Mouse (Mus musculus) neural tube, embryonic 11.5 days (tissue): ENCODE data around the gene Pdk4. TPM values are rescaled to one million over a fixed set of nuclear protein-coding genes. Genes with fewer than 3 reads are reported as not detected.

Source experiments
- ATAC-seq: fragments of 200-750 bp; cut with Nextera tagmentation; 2 replicates; pipeline ENCODE4 v1.8.0; 2017; ENCODE audit warnings: moderate number of reproducible peaks, mild to moderate bottlenecking, moderate TSS enrichment, moderate library complexity; ENCODE audit not compliant: insufficient read depth, low FRiP score, low TSS enrichment
- DNase-seq: peaks from one replicate; pipeline ENCODE4 v3.0.0-alpha.2; 2015; ENCODE audit warnings: low spot score
- H3K27ac ChIP-seq: fragments of 300-500 bp; sonication (generic); 2 replicates; pipeline ENCODE4 v1.5.1; 2014; ENCODE audit warnings: low read depth, mild to moderate bottlenecking, low read length
- H3K27me3 ChIP-seq: fragments of 300-500 bp; sonication (generic); 2 replicates; pipeline ENCODE4 v1.6.1; 2014; ENCODE audit warnings: mild to moderate bottlenecking, low read length, mixed read lengths; ENCODE audit not compliant: control insufficient read depth, insufficient read depth
- H3K36me3 ChIP-seq: fragments of 300-500 bp; sonication (generic); 2 replicates; pipeline ENCODE4 v1.6.1; 2014; ENCODE audit warnings: mild to moderate bottlenecking, low read length, moderate library complexity, mixed read lengths; ENCODE audit not compliant: control insufficient read depth, insufficient read depth
- H3K4me1 ChIP-seq: fragments of 300-500 bp; sonication (generic); 2 replicates; pipeline ENCODE4 v1.6.1; 2014; ENCODE audit warnings: low read length, mixed read lengths; ENCODE audit not compliant: control insufficient read depth, insufficient read depth
- H3K4me2 ChIP-seq: fragments of 300-500 bp; sonication (generic); 2 replicates; pipeline ENCODE4 v1.6.1; 2014; ENCODE audit warnings: low read depth, mild to moderate bottlenecking, moderate library complexity
- H3K4me3 ChIP-seq: fragments of 300-500 bp; sonication (generic); 2 replicates; pipeline ENCODE4 v1.5.1; 2014; ENCODE audit warnings: low read depth, low read length
- H3K9ac ChIP-seq: fragments of 300-500 bp; sonication (generic); 2 replicates; pipeline ENCODE4 v1.6.1; 2014; ENCODE audit warnings: mild to moderate bottlenecking, low read length
- H3K9me3 ChIP-seq: fragments of 300-500 bp; sonication (generic); 2 replicates; pipeline ENCODE4 v1.6.1; 2016; ENCODE audit warnings: low read length; ENCODE audit not compliant: control insufficient read depth
- WGBS: fragments of 180-500 bp; shearing (Covaris S2); extraction: QIAGEN DNeasy Blood & Tissue Kit; methylation state at CpG from one replicate; pipeline ENCODE4 v1.1.7; 2014; 5-methylcytosine and 5-hydroxymethylcytosine counted together
- polyA plus RNA-seq: library from polyadenylated mRNA; unstranded; fragments of >200 nt; fragmentation: Nextera tagmentation; extraction: Ambion mirVana; gene quantifications from 2 replicates; pipeline ENCODE4 v1.2.1, GENCODE M21; 2014

The Pdk4 gene
- polyA plus RNA-seq = 0.62 and 1.3 TPM in 2 replicates

DNA sequence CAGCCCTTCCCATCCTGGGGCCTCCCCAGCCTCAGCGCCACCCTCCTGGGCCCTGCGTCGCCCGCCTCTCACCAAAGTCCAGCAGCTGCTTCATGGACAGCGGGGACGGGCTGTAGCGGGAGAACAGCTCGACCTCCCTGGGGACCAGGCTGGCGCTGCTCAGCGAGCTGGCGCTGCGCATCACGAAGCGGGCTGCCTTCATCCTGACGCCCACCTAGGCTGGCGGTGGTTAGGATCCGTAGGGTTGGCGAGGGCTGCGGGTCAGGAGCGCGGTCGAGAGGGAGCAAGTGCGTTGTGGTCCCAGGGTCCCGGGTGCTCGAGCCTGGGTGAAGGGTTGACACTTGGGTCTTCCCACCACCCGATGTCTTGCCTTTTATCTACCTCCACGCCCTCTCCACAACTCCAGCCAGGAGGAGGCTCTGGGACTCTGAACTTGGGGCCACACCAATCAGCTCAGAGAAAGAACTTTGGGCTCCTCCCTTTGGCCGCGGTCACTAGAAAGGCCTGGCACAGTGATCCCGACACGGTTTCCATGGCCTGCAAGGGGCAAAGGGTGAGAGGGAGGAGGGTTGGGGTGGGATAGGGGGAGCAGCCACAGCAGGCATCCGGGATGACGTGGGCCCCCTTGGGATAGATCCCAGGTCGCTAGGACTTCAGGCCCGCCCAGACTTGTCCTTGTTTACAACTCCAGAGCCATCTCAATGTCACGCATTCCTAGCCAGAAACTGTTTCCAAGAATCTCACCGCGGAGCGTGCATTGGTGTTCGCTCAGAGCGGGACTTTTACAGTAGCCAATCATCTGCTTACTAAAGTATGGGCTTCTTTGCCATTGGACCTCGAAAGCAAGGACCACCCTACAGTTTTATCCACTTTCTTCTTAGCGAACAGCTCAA, at the start of gene Pdk4:
Gene Pdk4 (minus strand): TSS at position 349 of the 893 bp plus-strand sequence.
- 2% methylated on average over 43 of the region's 43 CpGs for WGBS
- ATAC-seq (peak; percentile 84), DNase-seq (peak; percentile 65)
- Histone ChIP-seq H3K4me2 (peak within 1 kb of the TSS; percentile 87), H3K27ac (no peak within 1 kb of the TSS), H3K4me3 (peak within 1 kb of the TSS; percentile 38), H3K27me3 (0 out of 2 replicates have a peak, but pooled peaks cover 2% of the 10 kb centered on the region), H3K4me1 (peaks cover 3% of the 10 kb centered on the region; the same call in 1 of the 2 replicates), H3K9me3 (no peaks in the 10 kb centered on the region), H3K9ac (peak within 1 kb of the TSS; percentile 31), H3K36me3 (no peaks in the 10 kb centered on the region)

DNA sequence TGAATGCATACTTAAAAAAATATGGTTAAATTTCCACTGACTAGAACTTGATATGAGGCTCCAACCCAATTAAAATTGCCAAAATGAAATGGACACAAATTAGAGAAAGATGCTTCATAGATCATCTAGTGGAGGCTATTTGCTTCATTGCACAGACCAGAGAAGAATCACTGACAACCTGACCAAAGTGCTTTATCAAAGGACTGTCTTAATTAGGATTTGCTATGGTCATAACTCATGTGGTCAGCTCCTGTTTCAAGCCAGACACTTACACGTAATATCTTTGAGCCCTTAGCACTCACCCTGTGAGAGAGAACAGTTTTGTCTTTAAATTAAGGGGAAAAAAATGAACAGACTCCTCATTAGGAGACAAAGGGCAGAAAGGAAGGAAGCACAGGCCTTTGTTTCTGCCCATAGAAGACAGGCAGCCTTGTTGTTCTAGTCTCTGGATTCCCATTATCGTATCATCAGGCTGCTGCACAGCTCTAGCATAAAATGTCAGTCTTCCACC, 41.8 kb upstream of the Pdk4 start:
- Histone ChIP-seq H3K27ac (no peak overlapping the region), H3K4me2 (no peak overlapping the region), H3K9ac (no peak overlapping the region), H3K9me3 (no peaks in the 10 kb centered on the region), H3K27me3 (no peaks in the 10 kb centered on the region), H3K4me3 (no peak overlapping the region), H3K36me3 (no peaks in the 10 kb centered on the region), H3K4me1 (no peaks in the 10 kb centered on the region)
- no peak for DNase-seq
- no peak for ATAC-seq
- 44% methylated on average over 2 of the region's 2 CpGs for WGBS

DNA sequence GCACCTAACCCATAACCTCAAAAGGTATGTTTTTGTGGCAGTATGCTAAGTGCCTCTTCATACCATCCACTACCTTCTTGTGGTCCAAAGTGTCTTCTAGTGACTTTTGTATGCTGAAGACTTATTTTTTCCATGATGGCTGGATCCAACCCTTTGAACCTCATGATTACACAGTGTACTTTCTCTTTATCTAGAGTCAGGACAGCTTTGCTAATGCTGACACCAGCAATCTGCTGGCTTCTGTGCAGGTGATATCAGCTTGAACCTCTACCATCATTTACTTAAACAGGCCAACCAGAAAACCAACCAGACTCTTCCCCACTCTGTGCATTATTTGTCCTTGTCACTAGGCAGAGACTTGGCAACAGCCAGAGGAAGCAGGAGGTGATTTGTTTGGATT, 39.6 kb upstream of the Pdk4 start:
- no peaks in the 10 kb centered on the region for H3K9me3 ChIP-seq
- H3K4me2 ChIP-seq = no peak overlapping the region
- no peaks in the 10 kb centered on the region for H3K36me3 ChIP-seq
- ATAC-seq = no peak
- no peaks in the 10 kb centered on the region for H3K4me1 ChIP-seq
- H3K27ac ChIP-seq = no peak overlapping the region
- no peaks in the 10 kb centered on the region for H3K27me3 ChIP-seq
- no peak overlapping the region for H3K9ac ChIP-seq
- DNase-seq = no peak
- no peak overlapping the region for H3K4me3 ChIP-seq

DNA sequence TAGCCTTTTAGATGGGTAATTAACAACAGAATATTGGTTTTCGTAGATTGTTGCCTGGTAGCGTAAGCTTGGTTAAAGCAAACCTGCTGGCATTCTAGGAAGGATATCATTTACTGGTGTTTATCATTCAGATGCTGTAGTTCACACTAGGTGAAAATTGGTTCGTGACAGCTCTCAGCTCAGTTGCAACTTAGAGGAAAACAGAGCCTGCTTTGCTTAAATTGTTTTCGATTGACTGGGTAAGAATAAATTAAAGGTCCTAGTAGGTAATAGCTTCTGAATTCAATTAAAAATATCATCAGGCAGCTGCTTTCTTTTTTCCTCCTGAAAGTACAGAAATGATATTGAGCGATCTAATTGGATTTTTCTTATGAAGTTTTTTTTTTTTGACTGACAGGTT, 21.0 kb upstream of the Pdk4 start:
- Histone ChIP-seq H3K9me3 (no peaks in the 10 kb centered on the region), H3K27ac (no peak overlapping the region), H3K9ac (no peak overlapping the region), H3K36me3 (no peaks in the 10 kb centered on the region), H3K4me2 (no peak overlapping the region), H3K27me3 (no peaks in the 10 kb centered on the region), H3K4me3 (no peak overlapping the region), H3K4me1 (no peaks in the 10 kb centered on the region)
- 83% methylated on average over 5 of the region's 5 CpGs for WGBS
- DNase-seq (no peak), ATAC-seq (no peak)

DNA sequence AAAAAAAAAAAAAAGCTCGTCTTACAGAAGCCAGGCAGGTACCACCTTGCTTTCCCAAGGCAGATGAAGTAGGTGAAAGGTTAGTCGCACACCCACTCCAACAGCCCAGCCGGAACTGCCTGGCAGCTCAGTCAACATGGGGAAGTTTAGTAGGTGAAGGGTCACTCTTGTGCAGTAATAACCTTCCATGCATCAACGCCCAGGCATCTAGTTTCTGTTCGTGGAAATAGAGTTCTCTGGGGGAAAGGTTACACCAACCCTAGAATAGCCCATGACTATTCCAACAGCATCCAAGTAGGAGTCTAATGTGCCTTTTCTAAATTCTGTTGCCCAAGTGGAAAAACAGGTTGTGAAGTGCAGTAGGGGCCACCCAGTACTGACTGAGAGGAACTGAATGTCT, 13.6 kb upstream of the Pdk4 start:
- no peaks in the 10 kb centered on the region for H3K9me3 ChIP-seq
- no peaks in the 10 kb centered on the region for H3K36me3 ChIP-seq
- H3K9ac ChIP-seq = no peak overlapping the region
- DNase-seq (no peak), ATAC-seq (no peak)
- WGBS = 50% methylated on average over 5 of the region's 5 CpGs
- no peak overlapping the region for H3K4me2 ChIP-seq
- H3K4me1 ChIP-seq = no peaks in the 10 kb centered on the region
- no peaks in the 10 kb centered on the region for H3K27me3 ChIP-seq
- no peak overlapping the region for H3K27ac ChIP-seq
- H3K4me3 ChIP-seq = no peak overlapping the region

DNA sequence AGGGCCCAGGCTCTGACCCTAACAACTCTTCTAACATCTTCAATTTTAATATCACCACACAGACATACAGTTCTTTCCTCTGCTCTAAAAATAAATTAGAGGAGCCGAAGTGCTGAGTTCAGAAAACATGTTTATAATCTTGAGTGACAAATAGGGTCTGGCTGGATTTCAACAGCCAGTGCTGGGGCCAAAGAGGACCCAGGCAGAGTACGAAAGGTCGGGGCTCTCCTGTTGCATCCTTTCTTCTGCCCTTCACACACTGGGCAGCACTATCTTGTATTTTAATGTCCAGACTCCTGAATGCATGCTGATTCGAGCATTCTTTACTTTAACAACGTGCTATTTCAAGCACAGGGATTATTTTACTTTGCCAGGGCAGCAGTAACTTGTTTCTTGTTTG, 13.2 kb upstream of the Pdk4 start:
- H3K27ac ChIP-seq = no peak overlapping the region
- no peaks in the 10 kb centered on the region for H3K27me3 ChIP-seq
- H3K4me2 ChIP-seq = no peak overlapping the region
- H3K36me3 ChIP-seq = no peaks in the 10 kb centered on the region
- DNase-seq (no peak), ATAC-seq (no peak)
- 66% methylated on average over 5 of the region's 5 CpGs for WGBS
- H3K9me3 ChIP-seq = no peaks in the 10 kb centered on the region
- no peak overlapping the region for H3K9ac ChIP-seq
- no peak overlapping the region for H3K4me3 ChIP-seq
- no peaks in the 10 kb centered on the region for H3K4me1 ChIP-seq

DNA sequence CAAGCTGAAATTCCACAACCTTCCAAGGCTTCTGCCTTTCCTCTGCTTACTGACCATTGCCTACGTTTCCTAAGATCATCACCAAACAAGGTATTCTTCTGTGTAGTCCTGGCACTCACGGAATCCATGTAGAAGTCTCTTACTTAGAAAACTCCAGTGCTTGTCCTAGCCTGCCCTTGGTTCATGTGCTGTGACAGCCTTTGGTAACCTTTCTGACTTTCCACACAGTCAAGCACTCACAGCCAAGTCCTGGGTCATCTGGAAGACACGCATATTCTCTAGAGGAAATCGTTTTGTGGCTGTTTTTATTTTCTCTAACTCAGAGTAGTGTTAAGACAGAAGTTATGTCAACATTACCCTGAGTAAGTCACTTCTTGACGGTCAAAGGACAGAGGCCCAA, 11.7 kb upstream of the Pdk4 start:
- Histone ChIP-seq H3K9me3 (no peaks in the 10 kb centered on the region), H3K27ac (no peak overlapping the region), H3K4me1 (no peaks in the 10 kb centered on the region), H3K27me3 (no peaks in the 10 kb centered on the region), H3K4me2 (no peak overlapping the region), H3K9ac (no peak overlapping the region), H3K4me3 (no peak overlapping the region), H3K36me3 (no peaks in the 10 kb centered on the region)
- DNase-seq = no peak
- no peak for ATAC-seq
- 81% methylated on average over 5 of the region's 5 CpGs for WGBS

DNA sequence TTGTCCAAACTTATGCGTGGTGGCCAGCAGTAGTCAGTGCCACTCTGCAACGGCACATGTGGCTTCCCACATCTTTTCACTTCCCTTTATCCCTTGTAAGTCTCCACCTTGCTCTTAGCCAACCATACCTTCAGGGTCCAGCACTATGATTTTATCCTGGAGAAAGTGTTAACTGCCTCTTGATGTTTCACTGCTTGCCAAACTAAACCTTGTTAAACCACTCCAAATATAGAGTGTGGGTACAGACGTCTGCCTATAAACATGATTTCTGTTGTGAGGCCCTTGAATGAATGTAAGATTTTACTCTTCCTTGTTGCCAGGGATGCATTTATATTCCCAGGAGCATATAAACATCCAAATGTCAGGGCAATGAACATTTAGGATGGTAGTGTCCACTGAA, 10.2 kb upstream of the Pdk4 start:
- Histone ChIP-seq H3K9me3 (no peaks in the 10 kb centered on the region), H3K27me3 (no peaks in the 10 kb centered on the region), H3K9ac (no peak overlapping the region), H3K4me2 (no peak overlapping the region), H3K36me3 (no peaks in the 10 kb centered on the region), H3K4me1 (no peaks in the 10 kb centered on the region), H3K27ac (no peak overlapping the region), H3K4me3 (no peak overlapping the region)
- DNase-seq = no peak
- WGBS = 89% methylated on average over 3 of the region's 3 CpGs
- ATAC-seq = no peak

DNA sequence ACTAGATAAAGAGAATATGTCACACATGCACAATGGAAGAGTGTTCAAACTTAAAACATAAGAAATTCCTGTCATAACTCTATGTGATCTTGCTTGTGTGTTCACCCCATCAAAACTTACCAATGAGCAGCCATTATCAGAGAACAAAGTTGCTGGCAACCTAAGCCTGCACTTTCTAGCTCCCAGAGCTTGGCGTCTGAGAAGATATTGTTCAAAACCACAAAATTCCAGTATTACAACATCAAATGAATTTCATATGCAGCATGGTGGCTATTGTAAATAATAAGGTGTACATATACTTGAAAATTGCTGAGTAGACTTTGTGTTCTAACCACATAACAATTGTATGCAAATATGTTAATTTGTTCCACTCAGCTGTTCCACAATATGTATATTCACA, 6.7 kb upstream of the Pdk4 start:
- Histone ChIP-seq H3K27ac (no peak overlapping the region), H3K9ac (no peak overlapping the region), H3K36me3 (no peaks in the 10 kb centered on the region), H3K4me2 (no peak overlapping the region), H3K9me3 (no peaks in the 10 kb centered on the region), H3K4me3 (no peak overlapping the region), H3K27me3 (no peaks in the 10 kb centered on the region), H3K4me1 (no peaks in the 10 kb centered on the region)
- DNase-seq (no peak), ATAC-seq (no peak)
- WGBS = 90% methylated on average over 1 of the region's 1 CpGs
